Mouse (Mus musculus) limb, embryonic 14.5 days (tissue): Measurements from ENCODE around the gene Hgf. TPM values are rescaled to one million over a fixed set of nuclear protein-coding genes. Genes with fewer than 3 reads are reported as not detected.

Experiments used
- ATAC-seq: fragments of 200-750 bp; cut with Nextera tagmentation; 2 replicates; pipeline ENCODE4 v1.8.0; 2017; ENCODE audit warnings: low read depth, moderate number of reproducible peaks, moderate TSS enrichment; ENCODE audit not compliant: low FRiP score
- DNase-seq: peaks from one replicate; pipeline ENCODE4 v3.0.0-alpha.2; 2015; ENCODE audit warnings: low spot score
- H3K27ac ChIP-seq: fragments of 300-500 bp; sonication (generic); replicated peaks from 2 replicates; pipeline ENCODE4 v1.5.1; 2014; ENCODE audit warnings: low read depth, mild to moderate bottlenecking, low read length, moderate library complexity, mixed read lengths
- H3K27me3 ChIP-seq: fragments of 300-500 bp; sonication (generic); 2 replicates; pipeline ENCODE4 v1.6.1; 2014; ENCODE audit warnings: low read length, mixed read lengths; ENCODE audit not compliant: control insufficient read depth, insufficient read depth
- H3K36me3 ChIP-seq: fragments of 300-500 bp; sonication (generic); 2 replicates; pipeline ENCODE4 v1.6.1; 2014; ENCODE audit warnings: mild to moderate bottlenecking, low read length, moderate library complexity, mixed read lengths; ENCODE audit not compliant: control insufficient read depth, insufficient read depth
- H3K4me1 ChIP-seq: fragments of 300-500 bp; sonication (generic); 2 replicates; pipeline ENCODE4 v1.6.1; 2014; ENCODE audit warnings: antibody characterized with exemption, low read length, mixed read lengths; ENCODE audit not compliant: control insufficient read depth, insufficient read depth
- H3K4me2 ChIP-seq: fragments of 300-500 bp; sonication (generic); replicated peaks from 2 replicates; pipeline ENCODE4 v1.6.1; 2014; ENCODE audit warnings: low read depth, mild to moderate bottlenecking, low read length, moderate library complexity; ENCODE audit not compliant: severe bottlenecking
- H3K4me3 ChIP-seq: fragments of 300-500 bp; sonication (generic); replicated peaks from 2 replicates; pipeline ENCODE4 v1.5.1; 2014; ENCODE audit warnings: low read length
- H3K9ac ChIP-seq: fragments of 300-500 bp; sonication (generic); 2 replicates; pipeline ENCODE4 v1.6.1; 2014; ENCODE audit warnings: mild to moderate bottlenecking, low read depth, low read length, moderate library complexity; ENCODE audit not compliant: severe bottlenecking
- H3K9me3 ChIP-seq: fragments of 300-500 bp; sonication (generic); 2 replicates; pipeline ENCODE4 v1.6.1; 2016; ENCODE audit warnings: low read length; ENCODE audit not compliant: control insufficient read depth
- POLR2A ChIP-seq: fragments of 200-500 bp; IDR thresholded peaks from 2 replicates; pipeline ENCODE4 v1.8.0; 2012; ENCODE audit warnings: inconsistent platforms, mild to moderate bottlenecking, moderate library complexity, borderline replicate concordance; ENCODE audit not compliant: insufficient read depth, insufficient read length; ENCODE audit errors: extremely low read depth
- WGBS: fragments of 180-500 bp; shearing (Covaris S2); extraction: QIAGEN DNeasy Blood & Tissue Kit; methylation state at CpG from one replicate; pipeline ENCODE4 v1.1.7; 2014; 5-methylcytosine and 5-hydroxymethylcytosine counted together
- polyA plus RNA-seq, 2 experiments: library from polyadenylated mRNA; depleted of rRNA in 1 of 2; stranded (reverse) in 1 of 2; unstranded in 1 of 2; fragments of >200 nt; fragmentation: Nextera tagmentation in 1 of 2; extraction: Ambion mirVana in 1 of 2; gene quantifications; 2 replicates each; pipeline versions ENCODE4 v1.2.1 to v1.2.3; 2012 to 2014

Hgf gene
- polyA plus RNA-seq, 2 experiments, result 3.0 to 4.1 TPM

GRCm38 (mm10) chr5:16595699-16596098 is 42.4 kb downstream of the Hgf start:
- Histone ChIP-seq H3K4me1 (no peaks in the 10 kb centered on the region), H3K27me3 (no peaks in the 10 kb centered on the region), H3K4me2 (no peak overlapping the region), H3K9me3 (no peaks in the 10 kb centered on the region), H3K4me3 (no peak overlapping the region), H3K36me3 (no peaks in the 10 kb centered on the region), H3K9ac (no peak overlapping the region), H3K27ac (no peak overlapping the region)
- no peak for DNase-seq
- ATAC-seq, result no peak
- TF ChIP-seq POLR2A, result no peak
- WGBS, result 81% methylated on average over 4 of the region's 4 CpGs

- Histone ChIP-seq H3K4me1 (no peaks in the 10 kb centered on the region), H3K9ac (no peak overlapping the region), H3K27me3 (no peaks in the 10 kb centered on the region), H3K4me2 (no peak overlapping the region), H3K9me3 (no peaks in the 10 kb centered on the region), H3K4me3 (no peak overlapping the region), H3K27ac (no peak overlapping the region), H3K36me3 (no peaks in the 10 kb centered on the region)
- DNase-seq (no peak), ATAC-seq (no peak)
- TF ChIP-seq POLR2A, result no peak
- 27% methylated on average over 6 of the region's 6 CpGs for WGBS
These were observed 44.7 kb downstream of the Hgf start for GRCm38 (mm10) chr5:16597996-16598395.

- DNase-seq (no peak), ATAC-seq (no peak)
- Histone ChIP-seq H3K9me3 (no peaks in the 10 kb centered on the region), H3K4me3 (no peak overlapping the region), H3K27me3 (no peaks in the 10 kb centered on the region), H3K36me3 (no peaks in the 10 kb centered on the region), H3K4me1 (no peaks in the 10 kb centered on the region), H3K9ac (no peak overlapping the region), H3K27ac (no peak overlapping the region), H3K4me2 (no peak overlapping the region)
- no peak for TF ChIP-seq POLR2A
- 78% methylated on average over 1 of the region's 1 CpGs for WGBS
These were observed 48.2 kb downstream of the Hgf start for GRCm38 (mm10) chr5:16601463-16601862.

- Histone ChIP-seq H3K36me3 (no peaks in the 10 kb centered on the region), H3K4me2 (no peak overlapping the region), H3K9me3 (no peaks in the 10 kb centered on the region), H3K4me1 (no peaks in the 10 kb centered on the region), H3K4me3 (no peak overlapping the region), H3K9ac (no peak overlapping the region), H3K27me3 (no peaks in the 10 kb centered on the region), H3K27ac (no peak overlapping the region)
- no peak for TF ChIP-seq POLR2A
- DNase-seq (no peak), ATAC-seq (no peak)
- 69% methylated on average over 1 of the region's 1 CpGs for WGBS
These were observed 79.7 kb downstream of the Hgf start for GRCm38 (mm10) chr5:16632996-16633395.

GRCm38 (mm10) chr5:16646417-16646816 is 93.1 kb downstream of the Hgf start:
- WGBS, result 52% methylated on average over 7 of the region's 7 CpGs
- no peaks in the 10 kb centered on the region for H3K9me3 ChIP-seq
- DNase-seq, result no peak

GRCm38 (mm10) chr5:16647701-16648100 is 94.4 kb downstream of the Hgf start:
- H3K9ac ChIP-seq, result no peak overlapping the region

More at GRCm38 (mm10) chr5:16646417-16646816, 93.1 kb downstream of the Hgf start:
- no peak for ATAC-seq
- Histone ChIP-seq H3K27ac (no peak overlapping the region), H3K9ac (no peak overlapping the region), H3K4me3 (no peak overlapping the region), H3K36me3 (no peaks in the 10 kb centered on the region), H3K4me1 (no peaks in the 10 kb centered on the region), H3K4me2 (no peak overlapping the region), H3K27me3 (no peaks in the 10 kb centered on the region)
- TF ChIP-seq POLR2A, result no peak

More at GRCm38 (mm10) chr5:16647701-16648100, 94.4 kb downstream of the Hgf start:
- Histone ChIP-seq H3K4me1 (no peaks in the 10 kb centered on the region), H3K4me3 (no peak overlapping the region), H3K9me3 (no peaks in the 10 kb centered on the region), H3K27ac (no peak overlapping the region), H3K36me3 (no peaks in the 10 kb centered on the region), H3K4me2 (no peak overlapping the region), H3K27me3 (no peaks in the 10 kb centered on the region)
- DNase-seq (no peak), ATAC-seq (no peak)
- TF ChIP-seq POLR2A, result no peak
